Mouse (Mus musculus) effector memory CD4-positive, alpha-beta T cell, adult 7 months (primary cell): Measurements from ENCODE around the gene Tmem184c. TPM values are rescaled to one million over a fixed set of nuclear protein-coding genes. Genes with fewer than 3 reads are reported as not detected.

Source experiments
- polyA plus RNA-seq: library from polyadenylated mRNA; unstranded; fragments of 100-300 nt; shearing (Covaris generic); gene quantifications from one replicate; pipeline ENCODE4 v1.2.1, GENCODE M21; 2017

Tmem184c gene
- polyA plus RNA-seq, result 11.2 TPM

GRCm38 (mm10) chr8:77610374-77610969 lies at the start of gene Tmem184c:
Gene Tmem184c (minus strand): TSS chr8:77610698.

GRCm38 (mm10) chr8:77549121-77549706 lies 61.3 kb downstream of the Tmem184c start, which contains the start of gene Prmt9:
Gene Prmt9 (plus strand): TSS chr8:77549397.

Other genes with a start within 250 kb of the Tmem184c start
- gene Arhgap10, start 92.7 kb downstream of the Tmem184c start, polyA plus RNA-seq, result 12.5 TPM
- 10.3 TPM for gene Prmt9, start 61.3 kb downstream of the Tmem184c start, polyA plus RNA-seq
- 0.23 TPM for gene Ednra, start 113.8 kb upstream of the Tmem184c start, polyA plus RNA-seq